In the genomic region with DNA sequence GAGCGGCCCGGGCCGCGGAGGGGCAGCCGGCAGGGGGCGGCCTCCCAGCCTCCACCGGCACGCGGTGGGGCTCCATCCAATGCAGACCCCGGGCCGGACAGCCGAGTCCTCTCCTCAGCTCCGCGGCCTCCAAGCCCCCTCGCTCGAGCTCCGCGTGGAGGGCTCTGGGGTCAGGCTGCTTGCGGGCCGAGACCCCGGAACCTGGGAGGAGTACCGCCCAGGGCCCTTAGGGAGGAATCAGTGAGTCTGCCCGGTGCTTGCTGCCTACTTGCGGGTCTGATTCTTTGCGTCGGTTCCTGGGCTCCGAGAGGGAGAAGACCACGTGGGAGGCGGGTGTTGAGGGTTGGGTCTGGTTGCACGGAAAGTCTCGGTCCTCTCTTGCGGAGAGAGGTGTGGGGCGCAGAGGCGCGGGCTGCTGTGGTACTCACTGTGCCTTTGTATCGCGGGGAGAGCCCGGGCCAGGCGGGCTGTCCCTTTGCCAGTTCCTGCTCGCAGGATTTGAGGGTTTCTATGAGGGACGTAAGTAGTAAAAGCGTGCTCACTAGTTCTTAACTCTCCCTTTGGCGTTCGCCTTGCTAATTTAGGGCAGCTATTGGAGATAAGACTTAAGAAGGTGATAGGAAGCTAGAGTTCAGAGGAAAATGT, we compare ENCODE assay signal across 8 mouse cellular contexts. TPM values are rescaled to one million over a fixed set of nuclear protein-coding genes. Genes with fewer than 3 reads are reported as not detected.
DNase-seq lines count a peak whose midpoint lies in the region; ATAC-seq lines count a peak whose summit lies in the region.

No protein-coding gene starts in this region.

- peak overlapping the region; percentile 80 for H3K4me2 ChIP-seq in forebrain, embryonic 12.5 days
- peak overlapping the region; percentile 78 for H3K4me2 ChIP-seq in neural tube, embryonic 14.5 days (ENCODE audit: low read depth, low read length)

- ATAC-seq in forebrain, embryonic 12.5 days (ENCODE audit: low FRiP score) = peak; percentile 59
- peak; percentile 74 for ATAC-seq in neural tube, embryonic 14.5 days (ENCODE audit: low read depth)

- under 1% methylated on average over 40 of the region's 44 CpGs for WGBS in forebrain, embryonic 12.5 days
- WGBS in neural tube, embryonic 14.5 days = under 1% methylated on average over 43 of the region's 44 CpGs

- peak overlapping the region; percentile 92 for H3K27ac ChIP-seq in forebrain, embryonic 12.5 days
- peak overlapping the region; percentile 83 for H3K27ac ChIP-seq in neural tube, embryonic 14.5 days (ENCODE audit: low read depth, low read length)

- H3K9me3 ChIP-seq in forebrain, embryonic 12.5 days = no peaks in the 10 kb centered on the region
- H3K9me3 ChIP-seq in neural tube, embryonic 14.5 days (ENCODE audit: control insufficient read depth, low read length) = no peaks in the 10 kb centered on the region

- peaks cover 7% of the 10 kb centered on the region; the same call in 1 of the 2 replicates for H3K27me3 ChIP-seq in forebrain, embryonic 12.5 days
- no peaks in the 10 kb centered on the region for H3K27me3 ChIP-seq in neural tube, embryonic 14.5 days (ENCODE audit: control insufficient read depth, insufficient read depth, low read length)

- peak overlapping the region; percentile 77 for H3K4me3 ChIP-seq in forebrain, embryonic 12.5 days (replicated peaks)
- H3K4me3 ChIP-seq in neural tube, embryonic 14.5 days (ENCODE audit: low read depth, low read length) = peak overlapping the region; percentile 83

- no peaks in the 10 kb centered on the region for H3K36me3 ChIP-seq in forebrain, embryonic 12.5 days (replicated peaks)
- no peaks in the 10 kb centered on the region for H3K36me3 ChIP-seq in neural tube, embryonic 14.5 days (ENCODE audit: control insufficient read depth, insufficient read depth, low read length)

- H3K9ac ChIP-seq in forebrain, embryonic 12.5 days = peak overlapping the region; percentile 86
- H3K9ac ChIP-seq in neural tube, embryonic 14.5 days (replicated peaks; ENCODE audit: low read depth, low read length) = peak overlapping the region; percentile 73

- intact Hi-C loops in heart, postnatal 25 days (cut with DNase I) = loop anchor here (2.0 to 10.0 kb wide), 3 partner anchors 63 to 695 kb away; a partner anchor contains a TSS

- DNase-seq in CD8-positive naive resting alpha-beta T cell, adult 2 months (ENCODE audit: low read depth in 2 of 2, low spot score in 2 of 2) = peak; percentile 62 to 66
- peak; percentile 39 for DNase-seq in c-Kit-negative CD71-positive TER-119-positive erythroid progenitor cells, embryonic 14.5 days (ENCODE audit: low read depth, low spot score)
- DNase-seq in heart, postnatal 25 days (ENCODE audit: low spot score) = peak; percentile 40
- peak; percentile 60 to 71 for DNase-seq in layer of hippocampus, adult 18-20 months (ENCODE audit: low spot score in 2 of 2)
- peak; percentile 77 to 81 for DNase-seq in lung, adult 18-20 months
- DNase-seq in testis, postnatal 10 days (ENCODE audit: low spot score) = peak; percentile 81

- H3K4me1 ChIP-seq in forebrain, embryonic 12.5 days = peaks cover 24% of the 10 kb centered on the region
- H3K4me1 ChIP-seq in neural tube, embryonic 14.5 days (ENCODE audit: control insufficient read depth, insufficient read depth, low read length) = peaks cover 10% of the 10 kb centered on the region

RNA-seq across cellular contexts. Expression of a gene that starts 12.8 kb away (rescaled TPM):
- polyA plus RNA-seq in forebrain, embryonic 12.5 days (2016; fragmentation: Nextera tagmentation; extraction: Ambion mirVana) = not detected in 2 replicates
- total RNA-seq in heart, postnatal 25 days (2021) = not detected
- total RNA-seq in layer of hippocampus, adult 18-20 months (2021) = not detected
- polyA plus RNA-seq in neural tube, embryonic 14.5 days (2014; fragmentation: Nextera tagmentation; extraction: Ambion mirVana) = 0.16 TPM in 1 of 2 replicates, not detected in the other

RNA-seq across cellular contexts. Expression of a gene that starts 50.6 kb away (rescaled TPM):
- 35.6 and 38.6 TPM in 2 replicates for polyA plus RNA-seq in forebrain, embryonic 12.5 days (2016; fragmentation: Nextera tagmentation; extraction: Ambion mirVana)
- total RNA-seq in heart, postnatal 25 days (2021) = 10 to 100 TPM; 16.5 to 22.1 TPM
- 10 to 100 TPM; 68.3 to 70.7 TPM for total RNA-seq in layer of hippocampus, adult 18-20 months (2021)
- polyA plus RNA-seq in neural tube, embryonic 14.5 days (2014; fragmentation: Nextera tagmentation; extraction: Ambion mirVana) = 38.8 and 39.1 TPM in 2 replicates

RNA-seq across cellular contexts. Expression of a gene that starts 50.7 kb away (rescaled TPM):
- 36.9 and 37.4 TPM in 2 replicates for polyA plus RNA-seq in forebrain, embryonic 12.5 days (2016; fragmentation: Nextera tagmentation; extraction: Ambion mirVana)
- 1 to 10 TPM; 7.0 TPM for total RNA-seq in heart, postnatal 25 days (2021)
- 10 to 100 TPM; 30.4 to 30.8 TPM for total RNA-seq in layer of hippocampus, adult 18-20 months (2021)
- polyA plus RNA-seq in neural tube, embryonic 14.5 days (2014; fragmentation: Nextera tagmentation; extraction: Ambion mirVana) = 28.4 and 31.6 TPM in 2 replicates

Comparison
In these comparisons a context has a peak if more than half of its experiments do, and no peak if none do; other contexts are left out.
1. Peak in every context shown above with its lines: DNase-seq, ATAC-seq, H3K4me3 ChIP-seq and H3K27ac ChIP-seq.